Mouse (Mus musculus) neural tube, embryonic 12.5 days (tissue): Measurements from ENCODE around the gene Ces3a. TPM values are rescaled to one million over a fixed set of nuclear protein-coding genes. Genes with fewer than 3 reads are reported as not detected.
"Not testable (repeated sequence)": the region's sequence is repeated elsewhere in the genome, so short reads cannot be mapped to it uniquely, and the experiment has no call there.

Experiments used
- ATAC-seq: fragments of 200-750 bp; cut with Nextera tagmentation; 2 replicates; pipeline ENCODE4 v1.8.0; 2017; ENCODE audit warnings: low read depth, mild to moderate bottlenecking, moderate TSS enrichment, moderate library complexity; ENCODE audit not compliant: low FRiP score
- H3K27ac ChIP-seq: fragments of 300-500 bp; sonication (generic); 2 replicates; pipeline ENCODE4 v1.5.1; 2016
- H3K27me3 ChIP-seq: fragments of 300-500 bp; sonication (generic); replicated peaks from 2 replicates; pipeline ENCODE4 v1.6.1; 2016; ENCODE audit warnings: mild to moderate bottlenecking
- H3K36me3 ChIP-seq: fragments of 300-500 bp; sonication (generic); 2 replicates; pipeline ENCODE4 v1.6.1; 2016; ENCODE audit warnings: mild to moderate bottlenecking
- H3K4me1 ChIP-seq: fragments of 300-500 bp; sonication (generic); 2 replicates; pipeline ENCODE4 v1.6.1; 2016
- H3K4me2 ChIP-seq: fragments of 300-500 bp; sonication (generic); replicated peaks from 2 replicates; pipeline ENCODE4 v1.6.1; 2016; ENCODE audit warnings: mild to moderate bottlenecking
- H3K4me3 ChIP-seq: fragments of 300-500 bp; sonication (generic); 2 replicates; pipeline ENCODE4 v1.5.1; 2016
- H3K9ac ChIP-seq: fragments of 300-500 bp; sonication (generic); 2 replicates; pipeline ENCODE4 v1.6.1; 2016; ENCODE audit warnings: mild to moderate bottlenecking
- H3K9me3 ChIP-seq: fragments of 300-500 bp; sonication (generic); 2 replicates; pipeline ENCODE4 v1.6.1; 2016; ENCODE audit warnings: mild to moderate bottlenecking
- WGBS: fragments of 180-500 bp; shearing (Covaris S2); methylation state at CpG from one replicate; pipeline ENCODE4 v1.1.7; 2016; 5-methylcytosine and 5-hydroxymethylcytosine counted together
- polyA plus RNA-seq: library from polyadenylated mRNA; unstranded; fragments of >200 nt; fragmentation: Nextera tagmentation; extraction: Ambion mirVana; gene quantifications from 2 replicates; pipeline ENCODE4 v1.2.1, GENCODE M21; 2016

Gene Ces3a
- polyA plus RNA-seq, 1 experiment from 2014 or later, result not detected

- H3K4me1 ChIP-seq, result no peaks in the 10 kb centered on the region
- no peaks in the 10 kb centered on the region for H3K9me3 ChIP-seq
- H3K4me3 ChIP-seq, result no peak overlapping the region
- no peak overlapping the region for H3K9ac ChIP-seq
- H3K27ac ChIP-seq, result no peak overlapping the region
- H3K27me3 ChIP-seq, result no peaks in the 10 kb centered on the region
- WGBS, result 10% methylated on average over 1 of the region's 1 CpGs
- H3K4me2 ChIP-seq, result no peak overlapping the region
- no peak; the same call in 1 of the 2 replicates for ATAC-seq
- H3K36me3 ChIP-seq, result no peaks in the 10 kb centered on the region
Observed at GRCm38 (mm10) chr8:105066761-105067160, 18.4 kb downstream of the Ces3a start.

- H3K27me3 ChIP-seq, ATAC-seq, H3K36me3 ChIP-seq, H3K27ac ChIP-seq, H3K4me2 ChIP-seq, H3K4me1 ChIP-seq, H3K9ac ChIP-seq, H3K4me3 ChIP-seq, H3K9me3 ChIP-seq: not testable (repeated sequence)
- WGBS, result 63% methylated on average over 7 of the region's 7 CpGs
Observed at GRCm38 (mm10) chr8:105067905-105068304, 19.5 kb downstream of the Ces3a start.

- no peak for ATAC-seq
Observed at GRCm38 (mm10) chr8:105068971-105069370, 20.6 kb downstream of the Ces3a start.

GRCm38 (mm10) chr8:105076601-105077000 lies 28.2 kb downstream of the Ces3a start:
- WGBS, result 92% methylated on average over 4 of the region's 4 CpGs
- Histone ChIP-seq H3K4me1 (no peaks in the 10 kb centered on the region), H3K27me3 (no peaks in the 10 kb centered on the region), H3K4me3 (no peak overlapping the region), H3K4me2 (no peak overlapping the region), H3K27ac (no peak overlapping the region), H3K9me3 (no peaks in the 10 kb centered on the region), H3K36me3 (no peaks in the 10 kb centered on the region), H3K9ac (no peak overlapping the region)
- ATAC-seq, result no peak

More at GRCm38 (mm10) chr8:105068971-105069370, 20.6 kb downstream of the Ces3a start:
- no peak overlapping the region for H3K4me2 ChIP-seq
- H3K27ac ChIP-seq, result no peak overlapping the region
- no peaks in the 10 kb centered on the region for H3K36me3 ChIP-seq
- no peak overlapping the region for H3K9ac ChIP-seq
- H3K27me3 ChIP-seq, result no peaks in the 10 kb centered on the region
- H3K4me1 ChIP-seq, result no peaks in the 10 kb centered on the region
- H3K4me3 ChIP-seq, result no peak overlapping the region
- no peaks in the 10 kb centered on the region for H3K9me3 ChIP-seq

- Histone ChIP-seq H3K4me3 (no peak overlapping the region), H3K9ac (no peak overlapping the region), H3K4me1 (no peaks in the 10 kb centered on the region), H3K36me3 (no peaks in the 10 kb centered on the region), H3K4me2 (no peak overlapping the region), H3K27ac (no peak overlapping the region), H3K27me3 (no peaks in the 10 kb centered on the region), H3K9me3 (no peaks in the 10 kb centered on the region)
- WGBS, result 72% methylated on average over 6 of the region's 6 CpGs
- ATAC-seq, result no peak
Observed at GRCm38 (mm10) chr8:105077071-105077470, 28.7 kb downstream of the Ces3a start.

- Histone ChIP-seq H3K4me3 (no peak overlapping the region), H3K27ac (no peak overlapping the region), H3K4me2 (no peak overlapping the region), H3K9me3 (no peaks in the 10 kb centered on the region), H3K36me3 (no peaks in the 10 kb centered on the region), H3K4me1 (no peaks in the 10 kb centered on the region), H3K27me3 (no peaks in the 10 kb centered on the region), H3K9ac (no peak overlapping the region)
- no peak for ATAC-seq
- 94% methylated on average over 5 of the region's 5 CpGs for WGBS
Observed at GRCm38 (mm10) chr8:105078591-105078990, 30.2 kb downstream of the Ces3a start.

GRCm38 (mm10) chr8:105080814-105081336 lies 32.5 kb downstream of the Ces3a start:
- no peak overlapping the region for H3K27ac ChIP-seq
- WGBS, result 71% methylated on average over 5 of the region's 5 CpGs

GRCm38 (mm10) chr8:105083449-105084050 lies 35.1 kb downstream of the Ces3a start, which contains the start of gene Ces3b:
Gene Ces3b (plus strand): TSS chr8:105083753.
- H3K27me3 ChIP-seq, result no peaks in the 10 kb centered on the region
- no peak within 1 kb of the TSS for H3K4me3 ChIP-seq
- H3K36me3 ChIP-seq, result no peaks in the 10 kb centered on the region
- ATAC-seq, result no peak
- H3K4me1 ChIP-seq, result no peaks in the 10 kb centered on the region
- no peak within 1 kb of the TSS for H3K4me2 ChIP-seq
- H3K27ac ChIP-seq, result no peak within 1 kb of the TSS
- H3K9ac ChIP-seq, result no peak within 1 kb of the TSS
- H3K9me3 ChIP-seq, result no peaks in the 10 kb centered on the region
- WGBS, result 75% methylated on average over 7 of the region's 7 CpGs

More at GRCm38 (mm10) chr8:105080814-105081336, 32.5 kb downstream of the Ces3a start:
- no peak overlapping the region for H3K4me2 ChIP-seq
- no peak overlapping the region for H3K9ac ChIP-seq
- no peak overlapping the region for H3K4me3 ChIP-seq
- no peaks in the 10 kb centered on the region for H3K27me3 ChIP-seq
- ATAC-seq, result no peak
- no peaks in the 10 kb centered on the region for H3K4me1 ChIP-seq
- H3K9me3 ChIP-seq, result no peaks in the 10 kb centered on the region
- no peaks in the 10 kb centered on the region for H3K36me3 ChIP-seq

- not testable (repeated sequence) for H3K4me1 ChIP-seq, H3K27ac ChIP-seq, H3K36me3 ChIP-seq, H3K27me3 ChIP-seq, H3K4me2 ChIP-seq, H3K9ac ChIP-seq, ATAC-seq, H3K9me3 ChIP-seq, H3K4me3 ChIP-seq
- 88% methylated on average over 5 of the region's 5 CpGs for WGBS
Observed at GRCm38 (mm10) chr8:105088166-105088565, 39.8 kb downstream of the Ces3a start.

GRCm38 (mm10) chr8:105088581-105088980 lies 40.2 kb downstream of the Ces3a start:
- no peak overlapping the region for H3K4me2 ChIP-seq
- no peak overlapping the region for H3K9ac ChIP-seq
- H3K9me3 ChIP-seq, result no peaks in the 10 kb centered on the region
- H3K4me3 ChIP-seq, result no peak overlapping the region
- 70% methylated on average over 4 of the region's 4 CpGs for WGBS
- no peaks in the 10 kb centered on the region for H3K4me1 ChIP-seq
- ATAC-seq, result no peak
- H3K27ac ChIP-seq, result no peak overlapping the region
- no peaks in the 10 kb centered on the region for H3K36me3 ChIP-seq
- no peaks in the 10 kb centered on the region for H3K27me3 ChIP-seq

GRCm38 (mm10) chr8:105093992-105094391 lies 45.6 kb downstream of the Ces3a start:
- WGBS, result 89% methylated on average over 3 of the region's 3 CpGs
- Histone ChIP-seq H3K9me3 (no peaks in the 10 kb centered on the region), H3K4me3 (no peak overlapping the region), H3K27ac (no peak overlapping the region), H3K9ac (no peak overlapping the region), H3K27me3 (no peaks in the 10 kb centered on the region), H3K4me2 (no peak overlapping the region), H3K4me1 (no peaks in the 10 kb centered on the region), H3K36me3 (no peaks in the 10 kb centered on the region)
- ATAC-seq, result no peak

GRCm38 (mm10) chr8:105102101-105102785 lies 53.8 kb downstream of the Ces3a start:
- H3K36me3 ChIP-seq, H3K27ac ChIP-seq, H3K9me3 ChIP-seq, H3K4me1 ChIP-seq, H3K27me3 ChIP-seq, H3K4me2 ChIP-seq, H3K4me3 ChIP-seq, H3K9ac ChIP-seq, ATAC-seq: not testable (repeated sequence)
- 81% methylated on average over 4 of the region's 4 CpGs for WGBS

- not testable (repeated sequence) for H3K9me3 ChIP-seq, H3K27me3 ChIP-seq, H3K9ac ChIP-seq, ATAC-seq, H3K4me1 ChIP-seq, H3K36me3 ChIP-seq, H3K4me3 ChIP-seq, H3K27ac ChIP-seq, H3K4me2 ChIP-seq
- 80% methylated on average over 5 of the region's 5 CpGs for WGBS
Observed at GRCm38 (mm10) chr8:105103701-105104100, 55.3 kb downstream of the Ces3a start.
